In genomic region chr4:45018452-45018980, GRCm38 (mm10) we compare ENCODE assay signal across 8 mouse cellular contexts. TPM values are rescaled to one million over a fixed set of nuclear protein-coding genes. Genes with fewer than 3 reads are reported as not detected.
DNase-seq lines count a peak whose midpoint lies in the region; ATAC-seq and TF ChIP-seq lines count a peak whose summit lies in the region.

Polr1e (plus strand) TSS chr4:45018583.

- peak within 1 kb of the TSS; percentile 66 for H3K9ac ChIP-seq in hindbrain, postnatal 0 days (replicated peaks; ENCODE audit: low read length)

- no peak for TF ChIP-seq CTCF in gastrocnemius, adult 2 months (IDR thresholded peaks at IDR 0.05)
- TF ChIP-seq CTCF in hindbrain, postnatal 0 days (IDR thresholded peaks at IDR 0.05; ENCODE audit: low read depth), result 0 out of 2 replicates have a peak, but pooled peaks have one; percentile 3
- TF ChIP-seq CTCF in left cerebral cortex, adult 2 months (IDR thresholded peaks at IDR 0.05), result no peak

- H3K4me2 ChIP-seq in hindbrain, postnatal 0 days (ENCODE audit: low read depth, low read length), result peak within 1 kb of the TSS; percentile 93

- peak; percentile 91 for ATAC-seq in common myeloid progenitor, adult 5-6 weeks (replicated peaks; ENCODE audit: low read depth, poor library complexity, severe bottlenecking)
- ATAC-seq in hindbrain, postnatal 0 days, result peak; percentile 85
- ATAC-seq in megakaryocyte, adult 5-6 weeks (ENCODE audit: poor library complexity, severe bottlenecking), result peak; percentile 94

- H3K4me1 ChIP-seq in hindbrain, postnatal 0 days (ENCODE audit: insufficient read depth, low read length), result peaks cover 10% of the 10 kb centered on the region; the same call in 1 of the 2 replicates

- H3K27ac ChIP-seq in gastrocnemius, adult 2 months, result peak within 1 kb of the TSS; percentile 84
- no peak within 1 kb of the TSS; the same call in 1 of the 2 replicates for H3K27ac ChIP-seq in hindbrain, postnatal 0 days
- H3K27ac ChIP-seq in left cerebral cortex, adult 2 months, result no peak within 1 kb of the TSS

- peak; percentile 99 for DNase-seq in ZHBTc4 (ENCODE audit: low read depth, low spot score)
- DNase-seq in gastrocnemius, adult 2 months, result peak; percentile 95
- peak; percentile 92 for DNase-seq in hindbrain, postnatal 0 days (ENCODE audit: low spot score)
- peak; percentile 79 to 83 for DNase-seq in left cerebral cortex, adult 2 months (ENCODE audit: extremely low spot score in 1 of 2, low spot score in 2 of 2)
- DNase-seq in right cerebral cortex, adult 2 months (ENCODE audit: low spot score in 2 of 2), result peak; percentile 88 to 90
- peak; percentile 97 for DNase-seq in urinary bladder, postnatal 14 days (ENCODE audit: low spot score)

- H3K36me3 ChIP-seq in hindbrain, postnatal 0 days (ENCODE audit: insufficient read depth, low read length), result peaks cover 10% of the 10 kb centered on the region; the same call in 1 of the 2 replicates

- under 1% methylated on average over 29 of the region's 29 CpGs for WGBS in hindbrain, postnatal 0 days

- no peaks in the 10 kb centered on the region for H3K9me3 ChIP-seq in hindbrain, postnatal 0 days (ENCODE audit: low read length)

- H3K27me3 ChIP-seq in hindbrain, postnatal 0 days (ENCODE audit: insufficient read depth, low read length), result no peaks in the 10 kb centered on the region

- intact Hi-C loops in gastrocnemius, adult 2 months (cut with DNase I), result loop anchor here (5.0 to 10.0 kb wide), 4 partner anchors 64 to 516 kb away; partner anchors contain the start of genes Fbxo10, Shb, Slc25a51 and Tomm5
- intact Hi-C loops in left cerebral cortex, adult 2 months (cut with DNase I), result loop anchor here (5.0 kb wide), 6 partner anchors 89 to 839 kb away; partner anchors contain the start of genes Dcaf10, Exosc3, Shb and Slc25a51

- peak within 1 kb of the TSS; percentile 82 for H3K4me3 ChIP-seq in gastrocnemius, adult 2 months
- H3K4me3 ChIP-seq in hindbrain, postnatal 0 days (ENCODE audit: low read length), result peak within 1 kb of the TSS; percentile 77
- H3K4me3 ChIP-seq in left cerebral cortex, adult 2 months, result peak within 1 kb of the TSS; percentile 72

RNA-seq across cellular contexts. Expression of gene Polr1e, which starts in this region (rescaled TPM):
- total RNA-seq in common myeloid progenitor, adult 5-6 weeks (2017), result 57.6 and 66.8 TPM in 2 replicates
- total RNA-seq in gastrocnemius, adult 2 months (2021), result 1 to 10 TPM; 3.8 to 4.0 TPM
- 3.4 and 8.2 TPM in 2 replicates for total RNA-seq in hindbrain, postnatal 0 days (2014; rRNA removed)
- polyA plus RNA-seq in hindbrain, postnatal 0 days (2015; fragmentation: Nextera tagmentation; extraction: Ambion mirVana), result 25.7 and 27.2 TPM in 2 replicates
- 10 to 100 TPM; 10.1 to 10.3 TPM for total RNA-seq in left cerebral cortex, adult 2 months (2021)
- total RNA-seq in megakaryocyte, adult 5-6 weeks (2015), result 25.3 and 25.9 TPM in 2 replicates
- total RNA-seq in megakaryocyte, adult 5-6 weeks (2017), result 21.0 and 24.3 TPM in 2 replicates
